Mouse (Mus musculus) heart, postnatal 4 days (tissue): ENCODE results near the gene Hes2. TPM values are rescaled to one million over a fixed set of nuclear protein-coding genes. Genes with fewer than 3 reads are reported as not detected.

Experiments
- DNase-seq: peaks from one replicate; pipeline ENCODE4 v3.0.0; 2021
- total RNA-seq, 2 experiments: library from RNA; stranded (reverse); gene quantifications; 2 replicates each; pipeline ENCODE4 v1.2.3; 2021

Gene Hes2
- total RNA-seq, 2 experiments from 2014 or later: not detected

- no peak for DNase-seq
These were observed 26.6 kb upstream of the Hes2 start for GRCm38 (mm10) chr4:152131809-152132771.

GRCm38 (mm10) chr4:152132772-152133169 lies 25.9 kb upstream of the Hes2 start:
- DNase-seq: no peak

- DNase-seq: no peak
These were observed 25.5 kb upstream of the Hes2 start for GRCm38 (mm10) chr4:152133213-152133612.

- peak; percentile 74 for DNase-seq
These were observed 24.2 kb upstream of the Hes2 start for GRCm38 (mm10) chr4:152134507-152134906.

GRCm38 (mm10) chr4:152135363-152135762 lies 23.3 kb upstream of the Hes2 start:
- DNase-seq: no peak

GRCm38 (mm10) chr4:152136112-152136875 lies 22.4 kb upstream of the Hes2 start:
- no peak for DNase-seq

- no peak for DNase-seq
These were observed 21.8 kb upstream of the Hes2 start for GRCm38 (mm10) chr4:152136876-152137250.

GRCm38 (mm10) chr4:152138497-152139260 lies 20.0 kb upstream of the Hes2 start:
- DNase-seq: peak; percentile 94

GRCm38 (mm10) chr4:152140441-152140840 lies 18.2 kb upstream of the Hes2 start:
- DNase-seq: peak; percentile 70

GRCm38 (mm10) chr4:152141521-152142135 lies 17.0 kb upstream of the Hes2 start:
- no peak for DNase-seq

- DNase-seq: no peak
These were observed 15.0 kb upstream of the Hes2 start for GRCm38 (mm10) chr4:152143632-152144031.

- DNase-seq: no peak
These were observed 13.2 kb upstream of the Hes2 start for GRCm38 (mm10) chr4:152145473-152145872.

- DNase-seq: no peak
These were observed 12.4 kb upstream of the Hes2 start for GRCm38 (mm10) chr4:152146033-152146827.

GRCm38 (mm10) chr4:152150546-152150945 lies 8.1 kb upstream of the Hes2 start:
- no peak for DNase-seq

GRCm38 (mm10) chr4:152151451-152151965 lies 7.2 kb upstream of the Hes2 start:
- no peak for DNase-seq

- peak; percentile 74 for DNase-seq
These were observed 6.6 kb upstream of the Hes2 start, which contains the start of gene Espn for GRCm38 (mm10) chr4:152151966-152152544. TSS of gene Espn (minus strand) at chr4:152152371.

- peak; percentile 93 for DNase-seq
These were observed 4.9 kb upstream of the Hes2 start for GRCm38 (mm10) chr4:152153771-152154177.

GRCm38 (mm10) chr4:152155019-152155418 lies 3.6 kb upstream of the Hes2 start:
- DNase-seq: no peak

- DNase-seq: peak; percentile 50
These were observed 685 bp upstream of the Hes2 start for GRCm38 (mm10) chr4:152157779-152158584.

GRCm38 (mm10) chr4:152159285-152159678 lies 615 bp downstream of the Hes2 start:
- DNase-seq: no peak
